Mouse (Mus musculus) G1E (cell line): ENCODE data around the gene Bcar1.

Experiments
- CTCF ChIP-seq: IDR thresholded peaks from 2 replicates; pipeline ENCODE4 v1.5.1; 2012; ENCODE audit warnings: low read depth, low read length, inconsistent platforms, mixed read lengths
- GATA2 ChIP-seq: IDR thresholded peaks from 2 replicates; pipeline ENCODE4 v1.6.1; 2012; ENCODE audit warnings: low read depth, low read length, inconsistent platforms, borderline replicate concordance

DNA sequence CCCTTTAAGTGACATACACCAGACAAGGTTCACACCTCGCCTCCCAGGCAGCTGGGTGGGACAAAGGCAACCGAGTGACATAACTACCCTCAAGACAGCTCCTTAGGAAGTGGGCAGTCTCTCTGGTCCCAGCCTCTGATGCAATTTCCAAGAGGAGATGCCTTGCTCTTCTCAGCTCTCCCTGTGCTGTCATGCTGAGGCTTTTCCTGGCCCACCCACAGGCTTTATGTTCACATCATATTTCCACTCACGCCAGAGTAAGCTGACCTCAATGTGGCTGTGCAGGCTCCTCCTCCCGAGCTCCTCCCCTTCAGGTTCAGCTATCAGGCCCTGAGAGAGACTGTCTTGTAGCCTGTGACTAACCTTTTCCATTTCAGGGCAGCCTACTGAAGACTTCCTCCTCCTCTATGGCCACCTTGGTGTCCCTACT, 23.5 kb downstream of the Bcar1 start:
- no peak for TF ChIP-seq GATA2
- no peak for TF ChIP-seq CTCF
